Mouse (Mus musculus): Measurements from ENCODE around the gene Amdhd1.
"Not testable (repeated sequence)": the region's sequence is repeated elsewhere in the genome, so short reads cannot be mapped to it uniquely, and the experiment has no call there.

The Amdhd1 gene

GRCm38 (mm10) chr10:93539775-93540430 lies at the start of gene Amdhd1:
TSS of gene Amdhd1 (minus strand) at chr10:93540033.
- DNase-seq (ENCODE audit: low spot score in 2 of 2): peak; percentile 70 to 85

GRCm38 (mm10) chr10:93589281-93589848 lies 49.5 kb upstream of the Amdhd1 start, which contains the start of gene Snrpf:
TSS of gene Snrpf (minus strand) at chr10:93589706.
- DNase-seq (ENCODE audit: low spot score in 2 of 2): peak; percentile 90 to 91

- no peak for DNase-seq (ENCODE audit: low spot score in 2 of 2)
Measured at GRCm38 (mm10) chr10:93588796-93589195, 49.0 kb upstream of the Amdhd1 start.

- peak; percentile 52 to 67 for DNase-seq (ENCODE audit: low spot score in 2 of 2)
Measured at GRCm38 (mm10) chr10:93577271-93577886, 37.5 kb upstream of the Amdhd1 start.

- no peak for DNase-seq (ENCODE audit: low spot score in 2 of 2)
Measured at GRCm38 (mm10) chr10:93575960-93576359, 36.1 kb upstream of the Amdhd1 start.

- DNase-seq (ENCODE audit: low spot score in 2 of 2): no peak
Measured at GRCm38 (mm10) chr10:93574966-93575365, 35.1 kb upstream of the Amdhd1 start.

GRCm38 (mm10) chr10:93572209-93572608 lies 32.4 kb upstream of the Amdhd1 start:
- no peak for DNase-seq (ENCODE audit: low spot score in 2 of 2)

GRCm38 (mm10) chr10:93568671-93569070 lies 28.8 kb upstream of the Amdhd1 start:
- no peak for DNase-seq (ENCODE audit: low spot score in 2 of 2)

GRCm38 (mm10) chr10:93567841-93568566 lies 28.2 kb upstream of the Amdhd1 start:
- DNase-seq (ENCODE audit: low spot score in 2 of 2): no peak

GRCm38 (mm10) chr10:93567066-93567465 lies 27.2 kb upstream of the Amdhd1 start:
- no peak for DNase-seq (ENCODE audit: low spot score in 2 of 2)

- DNase-seq (ENCODE audit: low spot score in 2 of 2): no peak
Measured at GRCm38 (mm10) chr10:93564518-93565090, 24.8 kb upstream of the Amdhd1 start.

- no peak for DNase-seq (ENCODE audit: low spot score in 2 of 2)
Measured at GRCm38 (mm10) chr10:93559786-93560185, 20.0 kb upstream of the Amdhd1 start.

- DNase-seq (ENCODE audit: low spot score in 2 of 2): not testable (repeated sequence)
Measured at GRCm38 (mm10) chr10:93557971-93558370, 18.1 kb upstream of the Amdhd1 start.

- DNase-seq (ENCODE audit: low spot score in 2 of 2): no peak
Measured at GRCm38 (mm10) chr10:93552596-93552995, 12.8 kb upstream of the Amdhd1 start.

- no peak for DNase-seq (ENCODE audit: low spot score in 2 of 2)
Measured at GRCm38 (mm10) chr10:93549821-93550220, 10.0 kb upstream of the Amdhd1 start.

GRCm38 (mm10) chr10:93548991-93549390 lies 9.2 kb upstream of the Amdhd1 start:
- peak; percentile 32 to 74 for DNase-seq (ENCODE audit: low spot score in 2 of 2)

- DNase-seq (ENCODE audit: low spot score in 2 of 2): no peak
Measured at GRCm38 (mm10) chr10:93547741-93548270, 8.0 kb upstream of the Amdhd1 start.

- no peak for DNase-seq (ENCODE audit: low spot score in 2 of 2)
Measured at GRCm38 (mm10) chr10:93544172-93544571, 4.3 kb upstream of the Amdhd1 start.

GRCm38 (mm10) chr10:93543176-93543575 lies 3.3 kb upstream of the Amdhd1 start:
- DNase-seq (ENCODE audit: low spot score in 2 of 2): no peak

- no peak for DNase-seq (ENCODE audit: low spot score in 2 of 2)
Measured at GRCm38 (mm10) chr10:93542356-93542755, 2.5 kb upstream of the Amdhd1 start.

- DNase-seq (ENCODE audit: low spot score in 2 of 2): no peak
Measured at GRCm38 (mm10) chr10:93541585-93541984, 1.8 kb upstream of the Amdhd1 start.

All from urinary bladder, postnatal 36 days (tissue).